Mouse (Mus musculus) megakaryocyte, embryonic 14.5 days (primary cell): ENCODE measurements around the gene Slc22a23. TPM values are rescaled to one million over a fixed set of nuclear protein-coding genes. Genes with fewer than 3 reads are reported as not detected.

ENCODE experiments used
- H3K27me3 ChIP-seq: replicated peaks from 2 replicates; pipeline ENCODE3; 2012; ENCODE audit warnings: inconsistent platforms
- H3K36me3 ChIP-seq: replicated peaks from 2 replicates; pipeline ENCODE3; 2012; ENCODE audit warnings: low read length, inconsistent platforms, mixed read lengths
- H3K4me1 ChIP-seq: 2 replicates; pipeline ENCODE4 v1.6.1; 2012; ENCODE audit warnings: inconsistent platforms
- H3K4me3 ChIP-seq: replicated peaks from 2 replicates; pipeline ENCODE3; 2012; ENCODE audit warnings: moderate library complexity, mild to moderate bottlenecking, inconsistent platforms
- H3K9me3 ChIP-seq: 2 replicates; pipeline ENCODE4 v1.6.1; 2012; ENCODE audit warnings: inconsistent platforms
- FLI1 ChIP-seq: IDR thresholded peaks from 2 replicates; pipeline ENCODE4 v1.6.1; 2012; ENCODE audit warnings: low read length, inconsistent platforms, mixed read lengths
- GATA1 ChIP-seq: IDR thresholded peaks from 3 replicates; pipeline ENCODE4 v1.6.1; 2012; ENCODE audit warnings: mixed read lengths, low read length, inconsistent platforms, borderline replicate concordance
- polyA plus RNA-seq: library from polyadenylated mRNA; stranded (reverse); fragments of >175 nt; gene quantifications from 2 replicates; pipeline ENCODE4 v1.2.3, GENCODE M21; 2012; ENCODE audit warnings: low replicate concordance; ENCODE audit not compliant: insufficient read depth

Gene Slc22a23
- polyA plus RNA-seq, 1 experiment = 33.9 TPM

DNA sequence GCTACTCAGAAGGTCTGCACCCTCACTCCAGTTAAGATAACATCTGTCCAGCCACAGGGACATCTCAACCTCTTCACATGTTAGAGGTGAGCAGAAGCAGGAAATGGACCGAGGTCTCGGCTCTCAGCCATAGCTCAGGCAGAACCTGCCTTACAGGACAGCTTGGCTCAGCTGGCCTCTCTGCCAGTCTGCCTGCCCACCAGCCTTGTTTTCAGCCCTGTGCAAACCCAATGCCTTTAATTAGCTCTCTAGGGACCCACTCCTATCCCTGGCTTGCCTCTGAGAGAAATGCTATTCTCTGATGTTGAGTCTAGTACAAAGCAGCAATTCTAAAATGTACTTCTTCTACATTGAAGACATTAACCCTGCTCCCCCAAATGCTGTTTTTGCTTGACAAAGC is 73.3 kb downstream of the Slc22a23 start:
- TF ChIP-seq FLI1 (no peak), GATA1 (no peak)
- no peaks in the 10 kb centered on the region for H3K27me3 ChIP-seq
- H3K4me3 ChIP-seq = no peak overlapping the region
- peaks cover 87% of the 10 kb centered on the region for H3K4me1 ChIP-seq
- H3K9me3 ChIP-seq = peaks cover 2% of the 10 kb centered on the region; the same call in 1 of the 2 replicates
- H3K36me3 ChIP-seq = peaks cover 100% of the 10 kb centered on the region

DNA sequence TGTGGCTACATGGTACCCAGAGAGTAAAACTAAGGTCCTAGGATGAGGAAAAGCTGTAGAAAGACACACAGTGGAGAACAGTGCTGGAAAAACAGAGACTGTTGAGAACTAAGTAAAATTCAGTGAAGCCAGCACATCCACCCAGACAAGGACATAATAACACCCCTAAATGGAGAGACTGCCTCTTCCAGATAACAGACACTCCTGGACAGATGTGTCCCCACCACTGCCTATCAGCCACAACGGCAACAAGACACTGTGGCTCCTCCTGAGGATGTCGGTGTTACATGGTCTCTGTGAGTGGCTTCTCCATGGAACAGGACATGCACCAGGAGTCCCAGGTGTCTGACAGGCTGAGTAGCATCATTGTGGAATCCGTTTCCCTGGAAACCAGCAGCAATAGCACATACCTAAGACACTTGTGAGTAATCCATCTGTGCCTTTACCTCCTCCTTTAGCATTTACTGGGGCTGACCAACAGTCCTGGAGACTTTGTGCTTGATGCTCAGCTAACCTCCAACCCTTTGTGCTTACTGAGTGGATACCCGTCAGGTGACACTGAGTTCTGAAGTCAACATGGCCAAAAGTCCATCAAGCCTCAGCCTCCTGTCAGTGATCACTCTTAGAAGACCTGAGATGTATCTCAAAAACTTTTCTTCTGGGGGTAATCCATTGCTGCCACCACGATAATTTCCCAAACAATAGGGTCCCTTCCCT is 73.9 kb downstream of the Slc22a23 start:
- Histone ChIP-seq H3K36me3 (peaks cover 100% of the 10 kb centered on the region), H3K4me3 (no peak overlapping the region), H3K27me3 (no peaks in the 10 kb centered on the region), H3K9me3 (peaks cover 2% of the 10 kb centered on the region; the same call in 1 of the 2 replicates), H3K4me1 (peaks cover 87% of the 10 kb centered on the region)
- TF ChIP-seq GATA1 (no peak), FLI1 (no peak)

DNA sequence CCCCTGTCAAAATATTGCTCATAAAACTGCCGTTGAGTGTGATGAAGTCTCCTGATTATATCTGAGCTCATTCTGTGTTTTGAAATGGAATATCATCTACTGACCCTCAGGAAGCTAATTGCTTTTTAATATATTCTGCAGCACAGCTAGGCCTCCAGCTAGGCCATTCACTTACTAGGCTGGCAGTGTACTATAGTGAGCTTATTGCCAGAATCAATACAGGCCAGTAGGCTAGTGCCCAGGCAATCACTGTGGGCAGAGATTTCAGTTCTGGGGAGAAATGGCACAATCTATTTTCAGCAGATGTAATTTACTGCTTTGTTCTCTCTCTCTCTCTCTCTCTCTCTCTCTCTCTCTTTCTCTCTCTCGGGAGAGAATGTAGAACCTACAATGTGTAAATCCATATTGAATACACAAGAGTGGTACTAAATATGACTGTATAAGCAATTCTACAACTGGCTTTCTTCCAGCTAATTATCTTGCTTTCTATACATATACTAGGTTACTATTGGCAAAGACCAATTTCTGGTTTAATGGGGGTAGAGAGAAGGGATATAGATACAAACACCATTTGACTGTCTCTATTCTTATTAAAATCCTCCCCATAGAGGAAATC is 75.5 kb downstream of the Slc22a23 start:
- H3K36me3 ChIP-seq = peaks cover 100% of the 10 kb centered on the region

DNA sequence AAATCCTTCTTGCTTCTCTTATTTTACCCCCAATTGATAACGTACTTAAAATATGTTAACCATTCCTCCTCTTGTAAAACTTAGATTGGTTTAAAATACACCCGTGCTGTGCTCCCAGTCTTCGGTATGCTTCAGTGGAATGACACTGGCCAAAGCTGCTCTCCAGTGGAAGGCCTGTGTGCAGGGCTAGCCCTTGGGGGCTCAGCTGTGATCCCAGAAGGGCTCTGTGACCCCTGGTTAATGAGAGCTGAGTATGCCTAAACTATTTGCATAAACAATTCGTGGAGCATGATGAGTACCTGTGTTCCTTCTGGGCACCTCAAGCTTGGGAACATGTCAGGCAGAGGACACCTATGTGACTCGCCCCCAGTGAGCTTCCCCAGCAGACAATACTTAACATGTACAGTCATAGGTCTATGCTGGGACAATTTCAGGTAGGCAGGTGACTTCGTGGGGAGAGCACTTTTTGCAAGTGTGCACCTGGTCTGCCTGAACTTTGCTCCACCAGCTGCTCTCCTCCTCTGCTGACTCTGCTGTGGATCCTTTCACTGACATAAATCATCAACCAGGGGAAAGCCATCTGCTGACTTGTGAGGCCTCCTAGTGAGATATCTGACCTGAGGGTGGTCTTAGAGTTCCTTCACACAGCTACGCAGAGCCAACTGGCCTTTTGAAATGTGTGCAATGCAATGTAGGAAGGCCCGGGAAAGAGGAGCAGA is 77.9 kb downstream of the Slc22a23 start:
- H3K4me3 ChIP-seq = no peak overlapping the region
- no peaks in the 10 kb centered on the region for H3K27me3 ChIP-seq
- peaks cover 80% of the 10 kb centered on the region for H3K36me3 ChIP-seq
- no peaks in the 10 kb centered on the region for H3K9me3 ChIP-seq
- TF ChIP-seq FLI1 (no peak), GATA1 (no peak)
- H3K4me1 ChIP-seq = peaks cover 63% of the 10 kb centered on the region

More for the DNA sequence above, 75.5 kb downstream of the Slc22a23 start:
- Histone ChIP-seq H3K9me3 (peaks cover 2% of the 10 kb centered on the region; the same call in 1 of the 2 replicates), H3K4me1 (peaks cover 84% of the 10 kb centered on the region), H3K4me3 (no peak overlapping the region), H3K27me3 (no peaks in the 10 kb centered on the region)
- TF ChIP-seq GATA1 (no peak), FLI1 (no peak)

GRCm38 (mm10) chr13:34266067-34266466 is 78.9 kb downstream of the Slc22a23 start:
- Histone ChIP-seq H3K4me1 (peaks cover 63% of the 10 kb centered on the region), H3K27me3 (no peaks in the 10 kb centered on the region), H3K36me3 (peaks cover 78% of the 10 kb centered on the region), H3K9me3 (no peaks in the 10 kb centered on the region), H3K4me3 (no peak overlapping the region)
- TF ChIP-seq FLI1 = no peak
- no peak for TF ChIP-seq GATA1

GRCm38 (mm10) chr13:34265576-34265975 is 79.4 kb downstream of the Slc22a23 start:
- Histone ChIP-seq H3K4me3 (no peak overlapping the region), H3K36me3 (peaks cover 78% of the 10 kb centered on the region), H3K27me3 (no peaks in the 10 kb centered on the region), H3K9me3 (no peaks in the 10 kb centered on the region), H3K4me1 (peaks cover 63% of the 10 kb centered on the region)
- TF ChIP-seq FLI1 = no peak
- no peak for TF ChIP-seq GATA1

GRCm38 (mm10) chr13:34265022-34265565 is 79.9 kb downstream of the Slc22a23 start:
- no peak for TF ChIP-seq GATA1
- TF ChIP-seq FLI1 = no peak
- Histone ChIP-seq H3K4me3 (no peak overlapping the region), H3K27me3 (no peaks in the 10 kb centered on the region), H3K36me3 (peaks cover 78% of the 10 kb centered on the region), H3K9me3 (no peaks in the 10 kb centered on the region), H3K4me1 (peaks cover 64% of the 10 kb centered on the region)

GRCm38 (mm10) chr13:34264508-34264907 is 80.5 kb downstream of the Slc22a23 start:
- peaks cover 70% of the 10 kb centered on the region for H3K4me1 ChIP-seq

GRCm38 (mm10) chr13:34258765-34259164 is 86.2 kb downstream of the Slc22a23 start:
- TF ChIP-seq GATA1 (no peak), FLI1 (no peak)
- Histone ChIP-seq H3K4me3 (no peak overlapping the region), H3K9me3 (no peaks in the 10 kb centered on the region), H3K4me1 (peaks cover 86% of the 10 kb centered on the region), H3K36me3 (peaks cover 81% of the 10 kb centered on the region), H3K27me3 (no peaks in the 10 kb centered on the region)

More at GRCm38 (mm10) chr13:34264508-34264907, 80.5 kb downstream of the Slc22a23 start:
- Histone ChIP-seq H3K36me3 (peaks cover 78% of the 10 kb centered on the region), H3K4me3 (no peak overlapping the region), H3K27me3 (no peaks in the 10 kb centered on the region), H3K9me3 (no peaks in the 10 kb centered on the region)
- TF ChIP-seq GATA1 = no peak
- TF ChIP-seq FLI1 = no peak
